Mouse (Mus musculus) lung, embryonic 15.5 days (tissue): ENCODE measurements around the gene Zc3h12c. TPM values are rescaled to one million over a fixed set of nuclear protein-coding genes. Genes with fewer than 3 reads are reported as not detected.

Experiments used
- ATAC-seq: fragments of 200-750 bp; cut with Nextera tagmentation; 2 replicates; pipeline ENCODE4 v1.8.0; 2017; ENCODE audit warnings: moderate number of reproducible peaks, borderline replicate concordance; ENCODE audit not compliant: low FRiP score, low TSS enrichment; ENCODE audit errors: extremely low read depth
- H3K27ac ChIP-seq: fragments of 300-500 bp; sonication (generic); 2 replicates; pipeline ENCODE4 v1.5.1; 2015; ENCODE audit warnings: moderate library complexity, mild to moderate bottlenecking, inconsistent platforms
- H3K27me3 ChIP-seq: fragments of 300-500 bp; sonication (generic); 2 replicates; pipeline ENCODE4 v1.6.1; 2015; ENCODE audit warnings: inconsistent platforms
- H3K36me3 ChIP-seq: fragments of 300-500 bp; sonication (generic); 2 replicates; pipeline ENCODE4 v1.6.1; 2015; ENCODE audit warnings: inconsistent platforms
- H3K4me1 ChIP-seq: fragments of 300-500 bp; sonication (generic); 2 replicates; pipeline ENCODE4 v1.6.1; 2015; ENCODE audit warnings: inconsistent platforms
- H3K4me2 ChIP-seq: fragments of 300-500 bp; sonication (generic); 2 replicates; pipeline ENCODE4 v1.6.1; 2015; ENCODE audit warnings: inconsistent platforms, mild to moderate bottlenecking, moderate library complexity
- H3K4me3 ChIP-seq: fragments of 300-500 bp; sonication (generic); 2 replicates; pipeline ENCODE4 v1.5.1; 2015; ENCODE audit warnings: mild to moderate bottlenecking, inconsistent platforms
- H3K9ac ChIP-seq: fragments of 300-500 bp; sonication (generic); 2 replicates; pipeline ENCODE4 v1.6.1; 2015; ENCODE audit warnings: inconsistent platforms
- H3K9me3 ChIP-seq: fragments of 300-500 bp; sonication (generic); 2 replicates; pipeline ENCODE4 v1.6.1; 2016; ENCODE audit warnings: inconsistent platforms
- WGBS: fragments of 180-500 bp; shearing (Covaris S2); methylation state at CpG from one replicate; pipeline ENCODE4 v1.1.7; 2015; 5-methylcytosine and 5-hydroxymethylcytosine counted together
- polyA plus RNA-seq: library from polyadenylated mRNA; unstranded; fragments of >200 nt; fragmentation: Nextera tagmentation; extraction: Ambion mirVana; gene quantifications from 2 replicates; pipeline ENCODE4 v1.2.1, GENCODE M21; 2015

Zc3h12c gene
- polyA plus RNA-seq, 1 experiment from 2014 or later, result 2.9 TPM

- Histone ChIP-seq H3K9me3 (no peaks in the 10 kb centered on the region), H3K4me3 (no peak overlapping the region), H3K27me3 (peaks cover 8% of the 10 kb centered on the region; the same call in 1 of the 2 replicates), H3K4me2 (no peak overlapping the region), H3K36me3 (no peaks in the 10 kb centered on the region), H3K9ac (no peak overlapping the region), H3K27ac (no peak overlapping the region), H3K4me1 (peaks cover 20% of the 10 kb centered on the region)
- no peak for ATAC-seq
- 82% methylated on average over 13 of the region's 13 CpGs for WGBS
These were observed 3.2 kb downstream of the Zc3h12c start for GRCm38 (mm10) chr9:52165076-52165705.

GRCm38 (mm10) chr9:52160512-52160911 lies 7.9 kb downstream of the Zc3h12c start:
- H3K9ac ChIP-seq, result no peak overlapping the region
- H3K4me2 ChIP-seq, result no peak overlapping the region
- H3K9me3 ChIP-seq, result no peaks in the 10 kb centered on the region
- no peak overlapping the region for H3K27ac ChIP-seq
- H3K4me3 ChIP-seq, result no peak overlapping the region
- 0 out of 2 replicates have a peak, but pooled peaks cover 3% of the 10 kb centered on the region for H3K36me3 ChIP-seq
- H3K27me3 ChIP-seq, result no peaks in the 10 kb centered on the region
- no peaks in the 10 kb centered on the region for H3K4me1 ChIP-seq
- 87% methylated on average over 1 of the region's 1 CpGs for WGBS
- ATAC-seq, result no peak

- H3K9ac ChIP-seq, result no peak overlapping the region
- H3K4me1 ChIP-seq, result peaks cover 6% of the 10 kb centered on the region; the same call in 1 of the 2 replicates
- WGBS, result 95% methylated on average over 1 of the region's 1 CpGs
- no peaks in the 10 kb centered on the region for H3K9me3 ChIP-seq
- H3K27me3 ChIP-seq, result no peaks in the 10 kb centered on the region
- H3K4me3 ChIP-seq, result no peak overlapping the region
- H3K27ac ChIP-seq, result no peak overlapping the region
- H3K4me2 ChIP-seq, result no peak overlapping the region
- ATAC-seq, result no peak
- H3K36me3 ChIP-seq, result 0 out of 2 replicates have a peak, but pooled peaks cover 3% of the 10 kb centered on the region
These were observed 9.8 kb downstream of the Zc3h12c start for GRCm38 (mm10) chr9:52158561-52158960.

GRCm38 (mm10) chr9:52155417-52155816 lies 13.0 kb downstream of the Zc3h12c start:
- Histone ChIP-seq H3K4me3 (no peak overlapping the region), H3K9ac (no peak overlapping the region), H3K4me1 (peaks cover 6% of the 10 kb centered on the region; the same call in 1 of the 2 replicates), H3K9me3 (no peaks in the 10 kb centered on the region), H3K27me3 (no peaks in the 10 kb centered on the region), H3K27ac (no peak overlapping the region), H3K4me2 (no peak overlapping the region), H3K36me3 (0 out of 2 replicates have a peak, but pooled peaks cover 3% of the 10 kb centered on the region)
- 86% methylated on average over 4 of the region's 4 CpGs for WGBS
- no peak for ATAC-seq

GRCm38 (mm10) chr9:52154253-52154652 lies 14.1 kb downstream of the Zc3h12c start:
- Histone ChIP-seq H3K4me3 (no peak overlapping the region), H3K36me3 (0 out of 2 replicates have a peak, but pooled peaks cover 3% of the 10 kb centered on the region), H3K4me1 (peaks cover 6% of the 10 kb centered on the region), H3K9me3 (no peaks in the 10 kb centered on the region), H3K27me3 (no peaks in the 10 kb centered on the region), H3K9ac (no peak overlapping the region), H3K4me2 (no peak overlapping the region), H3K27ac (no peak overlapping the region)
- 48% methylated on average over 7 of the region's 7 CpGs for WGBS
- ATAC-seq, result no peak

- Histone ChIP-seq H3K9me3 (no peaks in the 10 kb centered on the region), H3K4me3 (no peak overlapping the region), H3K27ac (no peak overlapping the region), H3K27me3 (no peaks in the 10 kb centered on the region), H3K36me3 (no peaks in the 10 kb centered on the region), H3K9ac (no peak overlapping the region), H3K4me1 (peaks cover 6% of the 10 kb centered on the region), H3K4me2 (no peak overlapping the region)
- no peak for ATAC-seq
- 73% methylated on average over 6 of the region's 6 CpGs for WGBS
These were observed 16.1 kb downstream of the Zc3h12c start for GRCm38 (mm10) chr9:52152076-52152826.

GRCm38 (mm10) chr9:52149768-52150167 lies 18.6 kb downstream of the Zc3h12c start:
- Histone ChIP-seq H3K27ac (no peak overlapping the region), H3K9me3 (no peaks in the 10 kb centered on the region), H3K27me3 (no peaks in the 10 kb centered on the region), H3K36me3 (no peaks in the 10 kb centered on the region), H3K4me2 (no peak overlapping the region), H3K4me3 (no peak overlapping the region), H3K4me1 (peaks cover 6% of the 10 kb centered on the region), H3K9ac (no peak overlapping the region)
- no peak for ATAC-seq
- 82% methylated on average over 6 of the region's 6 CpGs for WGBS

- H3K4me2 ChIP-seq, result no peak overlapping the region
These were observed 19.1 kb downstream of the Zc3h12c start for GRCm38 (mm10) chr9:52149286-52149685.

GRCm38 (mm10) chr9:52148831-52149230 lies 19.5 kb downstream of the Zc3h12c start:
- no peak overlapping the region for H3K9ac ChIP-seq
- H3K4me3 ChIP-seq, result no peak overlapping the region
- H3K4me2 ChIP-seq, result no peak overlapping the region
- H3K36me3 ChIP-seq, result no peaks in the 10 kb centered on the region
- H3K4me1 ChIP-seq, result no peaks in the 10 kb centered on the region; the same call in 1 of the 2 replicates
- 79% methylated on average over 4 of the region's 4 CpGs for WGBS
- no peak overlapping the region for H3K27ac ChIP-seq
- no peaks in the 10 kb centered on the region for H3K27me3 ChIP-seq
- no peak for ATAC-seq
- H3K9me3 ChIP-seq, result no peaks in the 10 kb centered on the region

More at GRCm38 (mm10) chr9:52149286-52149685, 19.1 kb downstream of the Zc3h12c start:
- H3K27ac ChIP-seq, result no peak overlapping the region
- H3K4me1 ChIP-seq, result peaks cover 3% of the 10 kb centered on the region
- no peaks in the 10 kb centered on the region for H3K9me3 ChIP-seq
- no peaks in the 10 kb centered on the region for H3K27me3 ChIP-seq
- no peak overlapping the region for H3K4me3 ChIP-seq
- no peak for ATAC-seq
- 27% methylated on average over 4 of the region's 4 CpGs for WGBS
- no peak overlapping the region for H3K9ac ChIP-seq
- no peaks in the 10 kb centered on the region for H3K36me3 ChIP-seq

- Histone ChIP-seq H3K9ac (no peak overlapping the region), H3K27ac (no peak overlapping the region), H3K4me3 (no peak overlapping the region), H3K36me3 (no peaks in the 10 kb centered on the region), H3K4me1 (no peaks in the 10 kb centered on the region; the same call in 1 of the 2 replicates), H3K27me3 (no peaks in the 10 kb centered on the region), H3K9me3 (no peaks in the 10 kb centered on the region), H3K4me2 (no peak overlapping the region)
- 72% methylated on average over 3 of the region's 3 CpGs for WGBS
- no peak for ATAC-seq
These were observed 20.1 kb downstream of the Zc3h12c start for GRCm38 (mm10) chr9:52148311-52148710.

GRCm38 (mm10) chr9:52146241-52146640 lies 22.1 kb downstream of the Zc3h12c start:
- Histone ChIP-seq H3K36me3 (no peaks in the 10 kb centered on the region), H3K9ac (no peak overlapping the region), H3K4me2 (no peak overlapping the region), H3K9me3 (no peaks in the 10 kb centered on the region), H3K4me1 (no peaks in the 10 kb centered on the region; the same call in 1 of the 2 replicates), H3K4me3 (no peak overlapping the region), H3K27me3 (no peaks in the 10 kb centered on the region), H3K27ac (no peak overlapping the region)
- no peak for ATAC-seq
- 58% methylated on average over 4 of the region's 4 CpGs for WGBS

- H3K4me2 ChIP-seq, result no peak overlapping the region
- WGBS, result 78% methylated on average over 2 of the region's 2 CpGs
These were observed 35.6 kb downstream of the Zc3h12c start for GRCm38 (mm10) chr9:52132771-52133170.

More at GRCm38 (mm10) chr9:52132771-52133170, 35.6 kb downstream of the Zc3h12c start:
- Histone ChIP-seq H3K9ac (no peak overlapping the region), H3K4me1 (no peaks in the 10 kb centered on the region), H3K9me3 (no peaks in the 10 kb centered on the region), H3K36me3 (no peaks in the 10 kb centered on the region), H3K27ac (no peak overlapping the region), H3K4me3 (no peak overlapping the region), H3K27me3 (no peaks in the 10 kb centered on the region)
- ATAC-seq, result no peak
